Mouse (Mus musculus): ENCODE results near the gene Spdl1.

Gene Spdl1

GRCm38 (mm10) chr11:34833318-34834086 lies at the start of gene Spdl1:
Gene Spdl1 (minus strand): TSS chr11:34833641.
- in situ Hi-C loops (cut with MboI; ENCODE audit: unreplicated experiment in 2 of 2) = loop anchor here (25.0 kb wide), 2 partner anchors 929 to 1671 kb away; partner anchors contain the start of genes Npm1 (in 1 of the 2) and Pank3 (in 1 of the 2)

- in situ Hi-C loops (cut with MboI; ENCODE audit: unreplicated experiment in 2 of 2) = no loop called here
These were observed 48.1 kb upstream of the Spdl1 start for GRCm38 (mm10) chr11:34881528-34881927.

GRCm38 (mm10) chr11:34879678-34880077 lies 46.2 kb upstream of the Spdl1 start:
- in situ Hi-C loops (cut with MboI; ENCODE audit: unreplicated experiment in 2 of 2) = no loop called here

DNA sequence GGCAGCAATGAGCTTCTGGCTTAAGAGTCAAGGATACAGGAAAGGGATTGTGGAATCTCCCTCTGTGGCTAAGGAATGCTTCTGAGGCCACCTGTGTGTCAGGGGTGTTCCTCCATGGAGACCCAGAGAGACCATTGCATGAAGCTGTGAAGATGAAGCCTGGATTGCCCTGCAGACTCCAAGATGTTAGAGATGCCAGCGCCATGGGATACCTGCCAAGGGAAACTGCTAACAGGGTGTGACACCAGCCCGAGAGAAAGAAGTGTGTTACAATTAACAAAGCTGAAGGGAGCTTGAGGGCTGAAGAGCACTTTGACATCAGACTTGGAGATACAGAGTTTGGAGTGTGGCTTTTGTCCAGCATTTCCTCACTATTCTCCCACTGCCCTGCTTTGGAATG lies 40.4 kb upstream of the Spdl1 start:
- in situ Hi-C loops (cut with MboI; ENCODE audit: unreplicated experiment in 2 of 2) = no loop called here

GRCm38 (mm10) chr11:34872432-34872831 lies 39.0 kb upstream of the Spdl1 start:
- in situ Hi-C loops (cut with MboI; ENCODE audit: unreplicated experiment in 2 of 2) = no loop called here

DNA sequence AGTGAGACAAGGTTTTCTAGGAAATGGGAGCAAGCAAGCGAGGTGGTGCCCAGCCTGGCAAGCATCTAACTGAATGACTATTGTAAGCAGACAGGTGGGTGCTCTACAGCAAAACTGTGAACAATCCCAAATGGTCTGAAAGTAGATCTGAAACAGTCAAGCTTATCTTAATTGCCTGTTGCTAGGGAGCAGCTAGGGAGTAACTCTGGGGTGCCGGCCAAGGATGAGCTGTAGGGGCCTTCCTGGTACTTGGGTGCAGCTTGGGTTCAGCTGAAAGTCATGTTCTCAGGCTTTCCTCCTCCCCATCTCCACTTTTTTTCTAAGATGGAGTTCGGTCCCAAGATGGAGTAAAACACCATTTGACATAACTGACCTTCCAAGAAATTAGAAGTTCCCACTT lies 38.5 kb upstream of the Spdl1 start:
- in situ Hi-C loops (cut with MboI; ENCODE audit: unreplicated experiment in 2 of 2) = no loop called here

- in situ Hi-C loops (cut with MboI; ENCODE audit: unreplicated experiment in 2 of 2) = no loop called here
These were observed 38.0 kb upstream of the Spdl1 start for GRCm38 (mm10) chr11:34871456-34871855.

DNA sequence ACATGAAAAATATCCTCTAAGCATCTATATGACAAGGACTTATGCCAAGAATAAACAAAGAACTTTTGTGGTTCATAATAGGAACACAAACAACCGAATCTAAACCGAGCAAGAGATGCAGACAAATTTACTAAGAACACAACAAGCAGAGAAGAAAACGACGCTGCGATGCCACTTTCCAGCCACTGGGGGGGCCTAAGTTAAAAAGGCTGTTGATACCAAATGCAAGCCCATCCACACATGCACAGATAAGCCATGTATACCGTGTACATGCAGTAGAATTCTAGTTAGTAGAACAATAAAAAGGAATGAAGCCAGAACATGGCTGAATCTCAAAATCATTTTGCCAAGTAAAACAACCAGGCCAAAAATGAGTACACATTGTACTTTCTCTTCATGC lies 35.2 kb upstream of the Spdl1 start:
- in situ Hi-C loops (cut with MboI; ENCODE audit: unreplicated experiment in 2 of 2) = no loop called here

DNA sequence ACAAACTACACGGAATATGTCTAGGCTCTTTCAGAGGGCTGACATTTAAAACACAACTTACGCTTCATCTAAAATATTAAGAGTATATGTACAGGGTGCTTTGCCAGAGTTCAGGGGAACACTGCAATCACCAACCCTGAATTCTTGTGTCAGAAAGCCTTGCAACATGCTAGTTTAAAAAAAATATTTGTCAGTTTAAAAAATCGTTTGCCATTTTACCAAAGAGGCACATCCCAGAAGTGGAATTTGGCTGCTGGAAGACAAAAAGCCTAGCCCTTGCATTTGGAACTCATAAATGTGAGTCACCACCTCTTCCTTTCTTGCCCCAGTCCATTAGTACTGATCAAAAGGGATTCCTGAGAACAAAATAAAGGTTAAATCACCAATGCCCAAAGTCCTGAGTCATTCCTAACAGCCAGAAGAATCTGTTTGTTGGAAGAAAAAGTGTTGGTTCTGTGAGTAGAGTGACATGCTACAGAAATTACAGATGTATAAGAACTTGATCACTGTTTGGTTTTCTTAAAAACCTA lies 32.4 kb upstream of the Spdl1 start:
- in situ Hi-C loops (cut with MboI; ENCODE audit: unreplicated experiment in 2 of 2) = no loop called here

DNA sequence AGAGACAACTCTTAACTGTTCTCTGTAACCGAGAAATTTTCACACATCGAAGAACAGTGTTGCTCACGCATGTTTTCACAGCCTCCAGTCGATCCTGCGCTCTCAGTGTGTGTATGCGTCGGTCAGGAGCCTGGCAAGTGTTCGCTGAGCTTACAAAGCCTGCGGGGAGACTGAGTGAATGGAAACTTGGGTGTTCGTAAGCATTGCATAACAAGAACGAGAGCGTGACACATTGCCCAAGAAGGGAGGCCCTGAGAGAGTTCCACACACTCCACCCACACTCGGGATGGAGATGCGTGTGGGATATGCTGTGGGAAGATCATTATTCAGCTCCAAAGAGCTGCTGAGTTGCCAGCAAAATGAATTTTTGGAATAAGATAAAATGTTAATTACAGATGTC lies 31.7 kb upstream of the Spdl1 start:
- in situ Hi-C loops (cut with MboI; ENCODE audit: unreplicated experiment in 2 of 2) = no loop called here

DNA sequence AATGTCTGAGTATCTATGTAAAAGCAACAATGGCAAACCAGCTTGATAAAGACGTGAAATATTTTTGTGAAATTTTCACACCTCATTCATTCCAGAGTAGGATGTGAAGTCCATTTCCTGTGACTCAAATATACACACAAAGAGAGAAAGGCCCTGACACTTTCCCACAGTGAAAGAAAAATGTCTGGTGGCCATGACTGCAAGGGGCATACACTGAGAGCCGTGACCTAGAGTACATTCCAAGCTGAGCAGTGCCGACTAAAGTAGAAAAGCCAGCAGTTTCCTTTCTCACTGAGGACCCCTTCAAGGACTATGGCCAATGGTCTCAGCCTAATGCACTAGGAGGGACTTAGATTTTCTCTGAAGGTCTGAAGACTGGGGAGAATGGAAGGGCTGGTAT lies 23.2 kb upstream of the Spdl1 start:
- in situ Hi-C loops (cut with MboI; ENCODE audit: unreplicated experiment in 2 of 2) = no loop called here

GRCm38 (mm10) chr11:34846268-34846652 lies 12.8 kb upstream of the Spdl1 start:
- in situ Hi-C loops (cut with MboI; ENCODE audit: unreplicated experiment in 2 of 2) = loop anchor here (5.0 to 25.0 kb wide), 9 partner anchors 601 to 1689 kb away; partner anchors contain the start of genes Pank3 (in 2 of the 2) and Npm1 (in 1 of the 2)

DNA sequence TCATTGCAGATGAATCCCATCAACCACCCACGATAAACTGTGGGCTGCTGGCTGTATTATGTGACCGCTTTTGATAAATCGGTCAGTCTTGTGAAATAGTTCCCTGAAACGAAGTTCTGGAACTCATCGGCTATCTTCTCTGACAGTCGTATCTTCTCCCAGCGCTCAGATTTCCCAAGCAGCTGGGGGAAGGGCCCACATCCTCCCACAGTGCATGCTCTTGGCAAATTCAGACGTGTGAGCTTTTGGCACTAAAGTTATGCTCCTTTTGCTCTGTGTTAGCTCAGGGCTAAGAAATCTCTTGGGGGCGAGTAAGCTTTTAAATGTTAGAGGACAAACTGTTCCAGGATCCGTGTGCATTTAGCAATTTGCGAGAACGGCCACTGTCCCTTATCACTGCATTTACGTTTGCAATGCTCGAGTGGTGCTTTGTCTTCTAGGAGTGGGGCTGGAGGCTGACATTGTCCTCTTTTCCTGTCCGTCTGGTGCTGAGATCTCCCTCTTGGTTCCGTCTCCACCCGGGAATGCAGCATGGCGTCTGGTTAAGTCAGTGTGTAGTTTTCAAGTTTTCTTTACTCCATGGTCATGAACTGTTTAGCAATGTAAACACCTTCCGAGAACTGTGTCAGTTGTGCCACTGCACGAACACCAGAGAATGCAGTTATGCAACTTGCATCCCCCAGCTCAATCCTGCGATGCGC lies 12.3 kb upstream of the Spdl1 start:
- in situ Hi-C loops (cut with MboI; ENCODE audit: unreplicated experiment in 2 of 2) = loop anchor here (5.0 to 25.0 kb wide), 9 partner anchors 602 to 1689 kb away; partner anchors contain the start of genes Pank3 (in 2 of the 2) and Npm1 (in 1 of the 2)

DNA sequence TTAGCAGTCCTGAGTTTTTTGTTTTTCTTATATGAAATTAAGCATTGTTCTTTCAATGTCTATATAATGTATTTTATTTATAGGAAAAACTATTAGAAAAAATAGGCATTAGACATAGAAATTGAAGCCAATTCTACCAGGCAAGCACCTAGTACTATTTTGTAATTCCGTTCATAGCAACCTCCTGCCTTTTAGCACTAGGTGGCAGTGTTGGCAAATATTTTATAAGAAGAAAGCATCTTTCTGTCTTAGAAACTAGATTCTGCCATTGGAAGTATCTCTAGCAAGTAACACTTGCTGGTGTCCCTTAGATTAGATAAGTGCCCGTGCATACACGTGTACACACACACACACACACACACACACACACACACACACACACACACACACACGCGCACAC lies 10.1 kb upstream of the Spdl1 start:
- in situ Hi-C loops (cut with MboI; ENCODE audit: unreplicated experiment in 2 of 2) = loop anchor here (10.0 to 25.0 kb wide), 5 partner anchors 851 to 1691 kb away; partner anchors contain the start of genes Npm1 (in 1 of the 2) and Pank3 (in 1 of the 2)

DNA sequence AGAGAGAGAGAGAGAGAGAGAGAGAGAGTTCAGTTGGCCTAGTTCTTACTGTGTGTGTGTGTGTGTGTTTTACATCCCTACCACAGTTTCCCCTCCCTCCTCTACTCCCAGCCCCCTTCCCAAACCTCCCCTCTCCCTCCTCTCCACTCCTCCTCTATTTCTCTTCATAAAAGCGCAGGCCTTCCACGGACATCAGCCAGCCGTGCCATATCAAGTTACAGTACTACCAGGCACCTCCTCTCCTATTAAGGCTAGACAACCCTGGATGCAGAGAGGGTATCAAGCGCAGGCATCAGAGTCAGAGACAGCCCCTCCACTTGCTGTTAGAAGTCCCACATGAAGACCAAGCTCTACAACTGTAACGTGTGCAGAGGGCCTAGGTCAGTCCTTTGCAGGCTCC lies 6.8 kb upstream of the Spdl1 start:
- in situ Hi-C loops (cut with MboI; ENCODE audit: unreplicated experiment in 2 of 2) = loop anchor here (10.0 to 25.0 kb wide), 5 partner anchors 855 to 1695 kb away; partner anchors contain the start of genes Npm1 (in 1 of the 2) and Pank3 (in 1 of the 2)

DNA sequence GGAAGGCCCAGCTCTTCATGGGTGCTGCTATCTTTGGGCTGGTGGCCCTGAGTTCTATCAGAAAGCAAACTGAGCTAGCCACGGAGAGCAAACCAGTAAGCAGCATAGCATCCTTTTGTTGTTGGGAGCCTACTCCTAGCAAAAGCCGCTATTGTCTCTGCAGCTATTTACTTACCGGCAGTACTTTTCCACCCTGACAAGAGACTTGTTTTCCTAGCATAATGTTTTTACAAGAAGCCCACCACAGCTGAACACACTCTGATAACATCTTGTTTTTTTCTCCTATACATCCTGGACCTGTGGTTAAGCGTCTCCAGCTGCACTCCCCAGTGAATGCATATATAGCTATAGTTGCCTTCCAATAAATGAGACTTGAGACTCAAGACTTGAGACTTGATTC lies 5.6 kb upstream of the Spdl1 start:
- in situ Hi-C loops (cut with MboI; ENCODE audit: unreplicated experiment in 2 of 2) = loop anchor here (5.0 to 25.0 kb wide), 5 partner anchors 613 to 1677 kb away; partner anchors contain the start of genes Npm1 (in 1 of the 2) and Pank3 (in 1 of the 2)

DNA sequence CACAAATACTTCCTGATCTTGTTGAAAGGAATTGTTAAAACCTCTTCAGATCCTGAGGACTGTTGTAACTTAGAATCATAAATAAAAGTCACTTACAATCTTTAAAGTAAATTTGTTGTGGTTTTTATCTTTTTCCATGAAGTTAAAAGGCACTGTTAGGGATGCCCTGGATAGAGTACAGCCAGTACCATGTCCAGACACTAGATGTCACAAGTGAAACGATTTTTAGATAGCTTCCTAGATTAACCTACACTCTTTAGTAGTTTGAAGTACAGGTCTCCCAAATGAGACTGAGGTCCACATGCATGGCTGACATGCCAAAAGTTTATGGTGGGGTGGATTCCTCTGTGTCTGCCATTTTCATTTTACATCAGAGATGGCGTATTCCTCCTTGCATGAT lies 2.8 kb upstream of the Spdl1 start:
- in situ Hi-C loops (cut with MboI; ENCODE audit: unreplicated experiment in 2 of 2) = loop anchor here (5.0 to 25.0 kb wide), 5 partner anchors 616 to 1674 kb away; partner anchors contain the start of genes Npm1 (in 1 of the 2) and Pank3 (in 1 of the 2)

GRCm38 (mm10) chr11:34832678-34833077 lies 763 bp downstream of the Spdl1 start:
- in situ Hi-C loops (cut with MboI; ENCODE audit: unreplicated experiment in 2 of 2) = loop anchor here (25.0 kb wide), 2 partner anchors 930 to 1670 kb away; partner anchors contain the start of genes Npm1 (in 1 of the 2) and Pank3 (in 1 of the 2)

- in situ Hi-C loops (cut with MboI; ENCODE audit: unreplicated experiment in 2 of 2) = loop anchor here (25.0 kb wide), 2 partner anchors 934 to 1666 kb away; partner anchors contain the start of genes Npm1 (in 1 of the 2) and Pank3 (in 1 of the 2)
These were observed 5.6 kb downstream of the Spdl1 start for GRCm38 (mm10) chr11:34827803-34828202.

- in situ Hi-C loops (cut with MboI; ENCODE audit: unreplicated experiment in 2 of 2) = loop anchor here (25.0 kb wide), 2 partner anchors 935 to 1665 kb away; partner anchors contain the start of genes Npm1 (in 1 of the 2) and Pank3 (in 1 of the 2)
These were observed 6.5 kb downstream of the Spdl1 start for GRCm38 (mm10) chr11:34826940-34827339.

Data from v-Abl transformed pro-B cells (cell line).